Mouse (Mus musculus) thymus, postnatal 0 days (tissue): ENCODE measurements around the gene Vill. TPM values are rescaled to one million over a fixed set of nuclear protein-coding genes. Genes with fewer than 3 reads are reported as not detected.

Experiments used
- DNase-seq: peaks from one replicate; pipeline ENCODE4 v3.0.0-alpha.2; 2015; ENCODE audit warnings: low spot score
- polyA plus RNA-seq: library from polyadenylated mRNA; unstranded; fragments of >200 nt; fragmentation: Nextera tagmentation; extraction: Ambion mirVana; gene quantifications from 2 replicates; pipeline ENCODE4 v1.2.1, GENCODE M21; 2015

Gene Vill
- polyA plus RNA-seq, 1 experiment from 2014 or later = 8.0 TPM

GRCm38 (mm10) chr9:119034676-119035665 lies 17.6 kb upstream of the Vill start:
- DNase-seq = no peak

DNA sequence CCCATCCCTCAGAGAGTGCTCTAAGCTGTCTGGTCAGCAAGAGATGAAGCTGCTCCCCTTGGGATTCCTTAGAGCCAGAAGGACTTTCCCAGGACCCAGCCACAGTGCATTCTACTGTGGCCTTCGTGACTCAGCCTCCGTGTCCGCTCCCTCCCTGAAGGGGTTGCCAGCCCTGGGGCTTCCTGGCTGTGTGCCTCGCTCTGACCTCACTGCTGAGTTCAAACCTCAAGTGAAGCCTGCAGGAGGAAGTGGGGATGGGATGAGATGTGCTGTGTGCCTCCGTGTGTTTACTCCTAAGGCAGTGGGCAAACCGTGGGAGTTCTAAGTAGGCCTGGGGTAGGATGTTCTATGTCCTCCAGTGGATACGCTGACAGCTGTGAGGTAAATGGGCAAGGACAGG lies 16.7 kb upstream of the Vill start:
- DNase-seq = no peak

DNA sequence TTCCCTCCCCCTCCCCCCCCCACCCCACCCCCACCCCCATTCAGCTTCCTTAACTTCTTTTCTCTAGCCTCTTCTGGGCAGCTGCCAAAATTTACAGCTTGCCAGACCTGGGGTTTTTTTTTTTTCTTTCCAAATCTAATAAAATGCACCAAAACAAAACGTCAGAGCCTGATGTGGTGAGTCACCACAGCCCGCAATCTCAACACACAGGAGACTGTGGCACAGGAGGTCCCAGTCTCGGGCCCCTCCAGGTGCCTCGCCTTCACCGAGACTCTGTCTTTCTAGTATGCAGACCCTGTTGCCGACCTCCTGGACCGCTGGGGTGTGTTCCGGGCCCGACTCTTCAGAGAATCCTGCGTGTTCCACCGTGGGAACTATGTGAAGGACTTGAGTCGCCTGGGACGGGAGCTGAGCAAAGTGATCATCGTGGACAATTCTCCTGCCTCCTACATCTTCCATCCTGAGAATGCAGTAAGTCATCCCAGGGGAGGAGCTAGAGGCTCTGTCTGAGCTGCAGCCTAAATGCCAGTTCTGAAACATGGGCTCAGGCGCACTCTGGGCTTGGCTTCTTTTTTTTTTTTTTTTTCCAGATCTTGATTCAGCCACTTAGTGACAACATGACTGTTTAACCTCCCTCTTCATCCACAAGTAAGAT lies 15.4 kb upstream of the Vill start:
- DNase-seq = no peak

DNA sequence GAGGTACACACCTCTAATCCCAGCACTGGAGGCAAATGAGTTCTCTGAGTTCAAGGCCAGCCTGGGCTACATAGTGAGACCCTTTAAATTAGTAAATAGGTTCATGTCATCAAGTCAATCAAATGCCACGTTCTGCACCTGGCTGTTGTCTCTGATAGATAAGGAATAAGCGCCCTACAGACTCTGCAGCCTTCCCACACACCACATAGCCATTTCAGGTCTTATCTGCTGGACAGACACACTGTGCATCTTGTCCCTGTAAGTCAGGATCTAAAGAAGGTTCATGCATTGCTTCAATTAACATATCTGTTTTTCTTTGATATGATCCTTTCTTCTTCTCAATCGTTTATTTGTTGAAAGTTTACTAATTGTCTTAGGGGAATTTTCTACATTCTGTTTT lies 14.0 kb upstream of the Vill start:
- DNase-seq = no peak

DNA sequence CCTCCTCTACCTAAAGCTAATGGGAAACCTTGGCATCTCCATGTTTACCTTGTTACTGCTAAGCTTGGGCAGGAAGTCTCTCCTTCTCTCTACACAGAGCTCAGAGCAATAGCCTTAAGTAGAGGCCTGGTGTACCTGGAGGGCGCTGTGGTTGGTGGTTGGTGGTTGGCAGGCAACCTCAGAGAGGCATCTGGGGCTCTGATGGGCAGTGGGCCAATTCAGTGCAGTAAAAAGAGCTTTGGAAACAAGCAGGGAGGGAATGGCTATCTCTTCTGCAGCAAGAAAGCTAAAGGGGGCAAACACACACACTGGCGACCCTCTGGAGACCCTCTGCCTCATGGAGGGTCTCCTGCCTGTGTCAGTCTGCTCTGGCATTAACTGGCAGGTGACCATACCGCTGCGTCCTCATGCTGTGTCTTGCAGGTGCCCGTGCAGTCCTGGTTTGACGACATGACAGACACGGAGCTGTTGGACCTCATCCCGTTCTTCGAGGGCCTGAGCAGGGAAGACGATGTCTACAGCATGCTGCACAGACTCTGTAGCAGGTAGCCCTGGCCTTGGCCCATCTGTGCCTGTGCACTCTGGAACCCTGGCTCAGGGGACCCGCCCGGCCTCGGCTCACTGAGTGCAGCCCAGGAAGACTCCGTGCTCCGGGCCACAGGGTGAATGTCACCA lies 12.3 kb upstream of the Vill start:
- no peak for DNase-seq

GRCm38 (mm10) chr9:119048182-119048903 lies 4.2 kb upstream of the Vill start:
- no peak for DNase-seq

GRCm38 (mm10) chr9:119051158-119051557 lies 1.4 kb upstream of the Vill start:
- no peak for DNase-seq

DNA sequence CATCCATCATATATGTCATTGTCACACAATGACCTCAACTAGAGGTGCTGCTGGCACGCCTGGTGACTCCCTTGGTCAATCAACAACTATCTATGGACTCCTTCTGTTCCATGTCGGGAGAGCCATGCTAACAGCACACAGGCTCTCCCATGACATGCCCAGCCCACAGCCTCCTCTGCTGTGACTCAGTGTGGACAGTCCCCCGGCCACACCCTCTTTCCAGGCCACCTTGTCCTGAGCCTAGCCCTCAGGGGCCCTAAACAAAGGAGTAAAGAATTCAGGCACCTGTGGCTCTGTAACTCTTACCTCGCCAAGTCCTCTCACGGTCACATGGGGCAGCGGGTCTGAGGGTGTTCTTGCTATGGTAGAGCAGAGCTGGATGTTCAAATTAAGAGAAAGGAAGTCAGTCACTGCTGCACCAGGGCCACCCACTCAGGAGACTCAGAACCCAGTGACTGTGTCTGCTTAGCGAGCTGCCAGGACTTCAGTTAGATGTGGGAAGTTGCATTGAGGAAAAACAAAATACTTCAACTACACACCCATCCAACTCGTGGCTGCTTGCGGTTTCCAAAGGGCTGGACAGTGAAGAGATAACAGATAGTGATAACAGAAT lies 1.5 kb downstream of the Vill start:
- DNase-seq = no peak

- no peak for DNase-seq
Measured at GRCm38 (mm10) chr9:119055336-119055735, 2.8 kb downstream of the Vill start.

GRCm38 (mm10) chr9:119058245-119058644 lies 5.7 kb downstream of the Vill start:
- no peak for DNase-seq

- DNase-seq = no peak
Measured at GRCm38 (mm10) chr9:119060701-119061100, 8.1 kb downstream of the Vill start.

GRCm38 (mm10) chr9:119063036-119063644 lies 10.6 kb downstream of the Vill start:
- DNase-seq = no peak

DNA sequence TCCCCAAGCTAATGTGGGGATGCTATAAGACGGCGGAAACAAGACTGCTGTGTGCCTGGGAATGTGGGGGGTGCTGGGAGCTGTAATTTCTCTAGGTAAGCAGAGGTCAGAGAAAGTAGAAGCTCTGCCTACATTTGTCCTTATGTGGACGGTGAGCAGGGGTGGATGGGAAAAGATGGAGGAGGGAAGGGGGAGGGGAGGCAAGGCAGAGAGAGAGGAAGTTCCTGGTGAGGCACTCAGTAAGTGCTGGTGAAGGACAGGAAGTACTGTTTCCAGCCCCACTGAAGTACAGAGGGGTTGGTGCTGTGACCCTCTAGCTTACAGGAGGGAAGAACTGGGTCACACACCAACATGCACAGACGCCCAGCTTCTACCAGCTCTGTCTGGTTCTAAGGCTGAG lies 11.7 kb downstream of the Vill start:
- peak; percentile 20 for DNase-seq

DNA sequence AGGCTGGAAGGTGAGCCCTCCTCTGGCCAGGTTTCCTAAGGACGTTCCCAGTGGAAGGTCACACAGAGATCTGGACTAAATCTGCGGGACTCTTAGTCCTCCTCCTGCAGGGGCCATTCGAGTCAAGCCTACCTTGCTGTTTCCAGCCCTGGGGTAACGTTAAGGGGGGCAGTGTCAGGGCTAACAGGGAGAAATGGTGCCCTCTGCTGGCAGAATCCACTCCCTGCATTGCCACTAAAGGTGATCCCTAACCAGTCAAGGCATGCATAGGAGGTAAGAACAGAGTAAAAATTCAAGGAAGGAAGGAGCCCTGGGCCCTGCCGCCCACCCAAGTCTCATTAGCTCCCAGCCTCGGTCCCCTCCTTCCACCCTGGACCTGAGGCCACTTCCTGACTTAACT lies 15.0 kb downstream of the Vill start:
- peak; percentile 75 for DNase-seq

- no peak for DNase-seq
Measured at GRCm38 (mm10) chr9:119068266-119068665, 15.7 kb downstream of the Vill start.

DNA sequence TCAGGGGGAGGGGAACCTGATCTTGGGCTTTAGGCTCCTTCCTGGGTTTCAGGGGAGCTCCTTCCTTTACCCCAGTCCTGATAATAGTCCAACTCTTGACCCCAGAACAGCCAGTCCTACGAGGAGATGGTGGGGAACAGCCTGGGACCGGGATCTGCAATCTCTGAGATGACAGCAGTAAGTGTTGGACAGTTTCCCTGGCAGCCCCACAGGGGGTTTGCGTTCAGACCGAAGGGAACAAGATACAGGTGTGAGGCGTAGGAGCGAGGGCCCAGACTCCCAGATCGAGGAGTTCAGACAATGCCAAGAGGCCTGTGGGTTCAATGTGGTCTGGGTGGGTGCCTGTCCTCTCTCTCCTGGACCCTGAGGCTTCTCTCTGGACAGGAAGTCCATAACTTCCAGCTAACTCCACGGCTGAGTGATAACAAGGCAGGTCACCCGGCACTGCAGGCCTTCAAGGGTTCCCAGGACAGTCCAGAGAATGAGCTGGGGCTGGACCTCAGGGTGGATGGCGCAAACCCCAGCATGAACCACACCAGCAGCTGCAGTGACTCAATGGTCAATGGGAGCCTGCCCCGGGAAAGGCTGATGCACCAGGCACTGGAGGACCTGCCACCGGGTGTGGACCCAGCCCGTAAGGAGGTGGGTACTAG lies 17.7 kb downstream of the Vill start:
- DNase-seq = no peak

GRCm38 (mm10) chr9:119071786-119072185 lies 19.2 kb downstream of the Vill start:
- no peak for DNase-seq

- no peak for DNase-seq
Measured at GRCm38 (mm10) chr9:119073184-119073895, 20.8 kb downstream of the Vill start.

- DNase-seq = no peak
Measured at GRCm38 (mm10) chr9:119075685-119076084, 23.1 kb downstream of the Vill start.
